ENCODE assay signal across 24 mouse cellular contexts in genomic region chr2:51466003-51466402, GRCm38 (mm10).
DNase-seq lines count a peak whose midpoint lies in the region; ATAC-seq and TF ChIP-seq lines count a peak whose summit lies in the region.
"Had no signal": no experiment of that assay in that cellular context is flagged by ENCODE, and none has a peak within 500 bp of the region (broad histone marks: within the 10 kb centered on the region; RNA-seq: fewer than 3 reads in every experiment).

No protein-coding gene starts in this region.

- no peaks in the 10 kb centered on the region for H3K27me3 ChIP-seq in embryonic facial prominence, embryonic 13.5 days
- H3K27me3 ChIP-seq in embryonic facial prominence, embryonic 10.5 days (replicated peaks; ENCODE audit: low read depth, poor library complexity, severe bottlenecking): no peaks in the 10 kb centered on the region
- H3K27me3 ChIP-seq in limb, embryonic 15.5 days: no peaks in the 10 kb centered on the region
- no peaks in the 10 kb centered on the region for H3K27me3 ChIP-seq in midbrain, embryonic 14.5 days (ENCODE audit: control insufficient read depth, insufficient read depth, low read length)
- H3K27me3 ChIP-seq: forebrain, embryonic 12.5 days; forebrain, embryonic 15.5 days; hindbrain, embryonic 12.5 days; hindbrain, embryonic 15.5 days had no signal

- peak overlapping the region; percentile 22; the same call in 1 of the 2 replicates for H3K4me2 ChIP-seq in embryonic facial prominence, embryonic 13.5 days
- H3K4me2 ChIP-seq in limb, embryonic 15.5 days: 0 out of 2 replicates have a peak overlapping the region, but pooled peaks have one; percentile 8
- no peak overlapping the region for H3K4me2 ChIP-seq in midbrain, embryonic 14.5 days (ENCODE audit: low read length)
- H3K4me2 ChIP-seq: forebrain, embryonic 12.5 days; forebrain, embryonic 15.5 days; heart, embryonic 11.5 days; hindbrain, embryonic 12.5 days; hindbrain, embryonic 15.5 days had no signal

- peaks cover 26% of the 10 kb centered on the region for H3K4me1 ChIP-seq in embryonic facial prominence, embryonic 13.5 days
- H3K4me1 ChIP-seq in embryonic facial prominence, embryonic 10.5 days: peaks cover 9% of the 10 kb centered on the region; the same call in 1 of the 2 replicates
- H3K4me1 ChIP-seq in embryonic fibroblast, embryonic 13.5 days (ENCODE audit: control insufficient read depth, insufficient read depth, low read length): peaks cover 6% of the 10 kb centered on the region
- H3K4me1 ChIP-seq in limb, embryonic 15.5 days: peaks cover 24% of the 10 kb centered on the region
- H3K4me1 ChIP-seq in midbrain, embryonic 14.5 days (ENCODE audit: control insufficient read depth, insufficient read depth, low read length): no peaks in the 10 kb centered on the region
- H3K4me1 ChIP-seq: forebrain, embryonic 12.5 days; forebrain, embryonic 15.5 days; hindbrain, embryonic 12.5 days had no signal

- no peak for TF ChIP-seq POLR2A in embryonic fibroblast, embryonic 13.5 days (IDR thresholded peaks at IDR 0.05; ENCODE audit: low read depth, low read length)

- TF ChIP-seq CTCF in embryonic fibroblast, embryonic 13.5 days (IDR thresholded peaks at IDR 0.05; ENCODE audit: borderline replicate concordance, insufficient read depth, low read length): no peak

- H3K27ac ChIP-seq in embryonic facial prominence, embryonic 13.5 days: peak overlapping the region; percentile 55; the same call in 1 of the 2 replicates
- H3K27ac ChIP-seq in embryonic facial prominence, embryonic 10.5 days (replicated peaks): no peak overlapping the region
- H3K27ac ChIP-seq in embryonic fibroblast, embryonic 13.5 days (ENCODE audit: insufficient read depth, low read length): peak overlapping the region; percentile 71
- peak overlapping the region; percentile 68 for H3K27ac ChIP-seq in limb, embryonic 15.5 days
- H3K27ac ChIP-seq in midbrain, embryonic 14.5 days (replicated peaks; ENCODE audit: low read depth, low read length): no peak overlapping the region
- H3K27ac ChIP-seq: forebrain, embryonic 12.5 days; forebrain, embryonic 15.5 days; heart, adult 2 months; hindbrain, embryonic 12.5 days; hindbrain, embryonic 15.5 days had no signal

- no peak overlapping the region for H3K9ac ChIP-seq in embryonic facial prominence, embryonic 13.5 days
- H3K9ac ChIP-seq in limb, embryonic 15.5 days: no peak overlapping the region
- no peak overlapping the region for H3K9ac ChIP-seq in midbrain, embryonic 14.5 days (replicated peaks; ENCODE audit: low read length)
- H3K9ac ChIP-seq: forebrain, embryonic 12.5 days; forebrain, embryonic 15.5 days; hindbrain, embryonic 12.5 days; hindbrain, embryonic 15.5 days had no signal

- 63% methylated on average over 7 of the region's 7 CpGs for WGBS in embryonic facial prominence, embryonic 13.5 days
- WGBS in embryonic facial prominence, embryonic 10.5 days: 93% methylated on average over 7 of the region's 7 CpGs
- 41% methylated on average over 7 of the region's 7 CpGs for WGBS in limb, embryonic 15.5 days
- WGBS in midbrain, embryonic 14.5 days: 95% methylated on average over 7 of the region's 7 CpGs

- no peaks in the 10 kb centered on the region for H3K9me3 ChIP-seq in embryonic facial prominence, embryonic 13.5 days
- H3K9me3 ChIP-seq in embryonic facial prominence, embryonic 10.5 days: no peaks in the 10 kb centered on the region
- H3K9me3 ChIP-seq in limb, embryonic 15.5 days: no peaks in the 10 kb centered on the region
- no peaks in the 10 kb centered on the region for H3K9me3 ChIP-seq in midbrain, embryonic 14.5 days (ENCODE audit: control insufficient read depth, low read length)
- H3K9me3 ChIP-seq: forebrain, embryonic 12.5 days; forebrain, embryonic 15.5 days; hindbrain, embryonic 12.5 days; hindbrain, embryonic 15.5 days had no signal

- H3K4me3 ChIP-seq in embryonic facial prominence, embryonic 13.5 days: no peak overlapping the region
- H3K4me3 ChIP-seq in embryonic facial prominence, embryonic 10.5 days: no peak overlapping the region
- no peak overlapping the region for H3K4me3 ChIP-seq in embryonic fibroblast, embryonic 13.5 days (ENCODE audit: insufficient read depth, low read length)
- no peak overlapping the region for H3K4me3 ChIP-seq in limb, embryonic 15.5 days
- H3K4me3 ChIP-seq in midbrain, embryonic 14.5 days (replicated peaks; ENCODE audit: low read depth, low read length): no peak overlapping the region
- H3K4me3 ChIP-seq: forebrain, embryonic 12.5 days; forebrain, embryonic 15.5 days; heart, adult 2 months; hindbrain, embryonic 12.5 days; hindbrain, embryonic 15.5 days had no signal

- no peaks in the 10 kb centered on the region for H3K36me3 ChIP-seq in embryonic facial prominence, embryonic 13.5 days
- H3K36me3 ChIP-seq in embryonic facial prominence, embryonic 10.5 days (replicated peaks): no peaks in the 10 kb centered on the region
- no peaks in the 10 kb centered on the region for H3K36me3 ChIP-seq in limb, embryonic 15.5 days
- H3K36me3 ChIP-seq in midbrain, embryonic 14.5 days (ENCODE audit: control insufficient read depth, insufficient read depth, low read length): no peaks in the 10 kb centered on the region
- H3K36me3 ChIP-seq: forebrain, embryonic 12.5 days; forebrain, embryonic 15.5 days; hindbrain, embryonic 12.5 days; hindbrain, embryonic 15.5 days had no signal

- no peak for DNase-seq in embryonic facial prominence, embryonic 10.5 days (ENCODE audit: low spot score)
- peak; percentile 72 for DNase-seq in heart, adult 11 months
- DNase-seq in heart, adult 8-10 months (ENCODE audit: low spot score): no peak
- DNase-seq in midbrain, embryonic 14.5 days: no peak
- no peak for DNase-seq in adrenal gland, postnatal 4 days (ENCODE audit: low spot score in 2 of 2)
- DNase-seq: adrenal gland, adult 8-10 months; adrenal gland, postnatal 36 days; cerebellum, adult 11-12 months; cerebellum, adult 8-10 months; cerebellum, postnatal 10 days; cerebellum, postnatal 36 days; embryo, embryonic 11 days; gastrocnemius, postnatal 25 days; heart, adult 2 months had no signal

- no peak for ATAC-seq in embryonic facial prominence, embryonic 13.5 days (ENCODE audit: insufficient number of reproducible peaks, insufficient read depth, low FRiP score, low TSS enrichment, low read depth)
- ATAC-seq in limb, embryonic 15.5 days (ENCODE audit: insufficient number of reproducible peaks, low FRiP score, low TSS enrichment, low read depth): peak; percentile 88
- no peak for ATAC-seq in midbrain, embryonic 14.5 days (ENCODE audit: low FRiP score, low TSS enrichment)
- ATAC-seq: activated CD4-positive, CD25-positive, alpha-beta regulatory T cell, adult 4 months; forebrain, embryonic 15.5 days; intestine, postnatal 0 days had no signal

Comparison
In these comparisons a context has a peak if more than half of its experiments do, and no peak if none do; other contexts are left out.
1. H3K27ac ChIP-seq: peak in embryonic facial prominence, embryonic 13.5 days (single experiment), embryonic fibroblast, embryonic 13.5 days (single experiment) and limb, embryonic 15.5 days (single experiment); none in embryonic facial prominence, embryonic 10.5 days (single experiment) and midbrain, embryonic 14.5 days (single experiment).